Mouse (Mus musculus) kidney, adult 11 months (tissue): Measurements from ENCODE around the gene Il23a.
"Not testable (repeated sequence)": the region's sequence is repeated elsewhere in the genome, so short reads cannot be mapped to it uniquely, and the experiment has no call there.

Source experiments
- DNase-seq: peaks from one replicate; pipeline ENCODE4 v3.0.0; 2022

Gene Il23a

GRCm38 (mm10) chr10:128303126-128304021, 4.8 kb upstream of the Il23a start, which contains the start of gene Pan2:
Gene Pan2, plus strand, starts transcription at chr10:128303335.
- DNase-seq = peak; percentile 100

DNA sequence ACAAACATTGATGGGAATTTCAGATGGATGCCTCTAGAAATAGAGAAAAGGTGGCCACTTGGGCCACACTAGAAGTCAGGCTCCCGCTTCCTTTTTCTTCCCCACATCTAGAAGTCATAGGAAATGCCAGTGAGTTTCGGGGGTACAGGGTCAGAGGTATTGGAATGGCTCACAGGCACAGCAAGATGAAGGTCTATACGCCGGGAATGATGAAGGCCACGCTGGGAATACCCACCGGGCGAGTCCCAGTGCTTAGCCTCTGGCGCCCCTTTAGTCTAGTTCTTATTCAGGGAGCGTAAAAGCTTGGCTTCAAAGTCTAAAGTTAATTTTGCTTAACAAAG, 4.2 kb upstream of the Il23a start:
- DNase-seq = no peak

- DNase-seq = no peak
Measured at GRCm38 (mm10) chr10:128302357-128302756, 3.8 kb upstream of the Il23a start.

- DNase-seq = no peak
Measured at GRCm38 (mm10) chr10:128298243-128298642, 309 bp downstream of the Il23a start.

DNA sequence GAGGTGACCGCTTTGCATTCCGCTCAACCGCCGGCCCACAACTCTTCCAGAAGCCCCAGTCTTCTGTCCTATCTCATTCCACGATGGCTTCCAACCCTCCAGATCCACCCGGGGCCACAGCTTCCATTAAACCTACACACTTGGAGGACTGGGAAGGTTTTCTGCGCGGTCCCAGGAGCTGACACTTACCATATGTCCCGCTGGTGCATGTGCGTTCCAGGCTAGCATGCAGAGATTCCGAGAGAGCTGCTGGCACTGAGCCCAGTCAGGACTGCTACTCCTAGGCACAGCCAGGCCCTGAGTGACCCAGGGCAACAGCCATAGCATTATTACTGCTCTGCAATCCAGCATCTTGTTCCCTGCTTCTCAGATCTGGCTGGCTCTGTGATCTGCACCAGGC, 930 bp downstream of the Il23a start:
- DNase-seq = no peak

DNA sequence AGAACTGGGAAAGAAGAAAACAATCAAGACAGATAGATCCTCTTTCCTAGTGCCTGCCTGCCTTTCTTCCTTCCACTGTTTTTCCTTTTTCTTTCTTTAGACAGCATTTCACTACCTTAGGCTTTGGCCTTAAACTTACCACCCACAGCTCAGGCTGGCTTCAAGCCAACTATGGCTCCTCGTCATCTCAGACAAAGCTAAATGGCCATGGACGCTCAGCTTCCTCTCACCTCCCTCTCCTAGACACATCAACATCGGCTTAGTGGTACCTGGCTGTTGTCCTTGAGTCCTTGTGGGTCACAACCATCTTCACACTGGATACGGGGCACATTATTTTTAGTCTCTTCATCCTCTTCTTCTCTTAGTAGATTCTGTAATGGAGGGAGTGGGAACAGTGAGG, 1.3 kb downstream of the Il23a start:
- no peak for DNase-seq

DNA sequence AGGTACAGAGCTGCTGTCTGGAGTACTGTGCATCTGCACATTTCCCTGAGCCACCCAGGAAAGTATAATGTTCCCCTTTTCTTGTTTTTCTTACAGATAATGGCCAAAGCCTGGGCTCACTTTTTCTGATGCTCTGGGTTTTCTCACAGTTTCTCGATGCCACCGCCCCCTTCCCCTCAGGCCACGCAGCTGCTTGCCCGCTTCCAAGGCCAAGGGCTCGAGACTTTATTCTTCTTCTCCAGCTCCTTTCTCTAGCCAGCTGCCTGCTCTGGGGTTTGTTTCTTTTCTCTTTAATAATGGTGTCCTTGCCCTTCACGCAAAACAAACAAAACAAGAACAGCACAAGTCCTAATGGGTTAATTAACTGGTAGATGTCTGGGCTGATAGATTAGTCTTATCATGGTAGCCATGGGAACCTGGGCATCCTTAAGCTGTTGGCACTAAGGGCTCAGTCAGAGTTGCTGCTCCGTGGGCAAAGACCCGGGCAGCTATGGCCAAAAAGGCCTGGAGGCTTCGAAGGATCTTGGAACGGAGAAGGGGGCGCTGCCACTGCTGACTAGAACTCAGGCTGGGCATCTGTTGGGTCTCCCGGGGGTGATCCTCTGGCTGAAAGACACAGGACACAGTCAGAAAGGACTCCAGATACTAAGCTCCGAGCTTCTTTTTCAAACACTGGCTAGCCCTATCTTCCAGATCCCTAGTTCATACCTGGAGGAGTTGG, 2.0 kb downstream of the Il23a start:
- DNase-seq = no peak

- DNase-seq = not testable (repeated sequence)
Measured at GRCm38 (mm10) chr10:128290594-128290993, 8.0 kb downstream of the Il23a start.

DNA sequence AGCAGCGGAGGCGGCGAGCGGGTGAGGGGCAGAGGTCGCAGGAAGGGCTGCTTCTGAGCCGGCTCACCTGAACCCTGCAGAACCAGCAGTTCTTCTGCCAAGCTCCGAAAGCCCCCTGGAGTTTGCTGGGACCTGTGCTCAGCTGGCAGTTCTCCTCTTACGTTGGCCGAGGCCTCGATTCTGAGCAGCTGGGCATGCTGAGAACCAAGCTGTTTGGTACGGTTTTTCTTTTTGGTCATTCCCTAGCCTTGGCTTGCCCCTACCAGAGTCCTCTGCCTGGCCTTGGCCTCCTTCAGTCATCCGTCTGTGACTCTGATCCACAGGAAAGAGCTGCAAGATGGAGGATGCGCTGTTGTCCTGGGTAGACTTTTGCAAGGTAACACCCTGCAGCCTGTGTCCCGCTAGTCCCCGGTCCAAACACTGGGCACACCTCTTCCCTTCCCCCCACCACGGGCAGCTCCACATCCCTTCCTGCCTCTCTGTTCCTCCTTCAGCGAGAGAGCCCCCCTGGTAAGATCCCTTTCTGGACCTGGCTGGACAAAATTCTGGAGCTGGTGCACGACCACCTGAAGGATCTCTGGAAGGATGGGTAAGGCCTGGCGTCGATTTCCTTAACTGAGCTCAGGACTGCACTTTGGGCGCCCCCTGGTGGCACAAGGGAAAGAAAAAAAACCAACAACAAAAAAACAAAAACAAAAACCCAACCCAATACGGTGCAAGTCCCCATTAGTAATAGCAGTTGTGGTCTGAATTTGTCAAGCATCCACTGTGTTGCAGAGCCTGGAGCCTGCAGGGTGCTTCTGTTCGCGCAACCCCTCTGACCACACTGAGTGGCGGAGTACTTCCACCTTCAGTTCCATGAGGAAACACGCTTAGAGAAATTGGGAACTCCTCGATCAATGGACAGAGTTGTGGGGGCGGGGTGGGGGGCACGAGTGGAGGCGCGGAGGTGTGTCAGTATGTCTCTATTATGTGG, 14.7 kb downstream of the Il23a start:
- DNase-seq = peak; percentile 45

DNA sequence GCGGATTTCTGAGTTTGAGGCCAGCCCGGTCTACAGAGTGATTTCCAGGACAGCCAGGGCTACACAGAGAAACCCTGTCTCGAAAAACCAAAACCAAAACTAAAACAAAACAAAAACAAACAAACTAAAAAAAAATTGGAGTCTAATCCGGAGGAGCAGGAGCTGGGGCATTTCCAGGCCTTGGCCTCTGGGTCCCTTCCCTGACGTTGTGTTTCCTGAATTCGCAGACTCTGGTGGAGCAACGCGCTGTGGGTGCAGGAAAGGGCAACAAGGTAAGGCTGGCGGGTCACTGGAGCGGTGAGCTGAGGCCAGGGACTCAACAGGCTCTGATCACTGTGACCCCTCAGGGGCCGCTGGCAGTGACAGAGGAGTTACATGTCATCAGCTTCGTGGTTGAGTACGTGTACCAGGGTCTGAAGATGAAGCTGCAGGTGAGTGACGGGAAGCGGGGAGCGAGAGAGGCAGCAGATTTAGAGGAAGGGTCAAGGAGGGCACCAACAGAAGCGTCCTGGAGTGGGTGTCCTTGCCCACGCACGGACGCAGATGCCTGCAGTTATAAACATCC, 15.6 kb downstream of the Il23a start:
- peak; percentile 23 for DNase-seq

- no peak for DNase-seq
Measured at GRCm38 (mm10) chr10:128281682-128282081, 16.9 kb downstream of the Il23a start.

DNA sequence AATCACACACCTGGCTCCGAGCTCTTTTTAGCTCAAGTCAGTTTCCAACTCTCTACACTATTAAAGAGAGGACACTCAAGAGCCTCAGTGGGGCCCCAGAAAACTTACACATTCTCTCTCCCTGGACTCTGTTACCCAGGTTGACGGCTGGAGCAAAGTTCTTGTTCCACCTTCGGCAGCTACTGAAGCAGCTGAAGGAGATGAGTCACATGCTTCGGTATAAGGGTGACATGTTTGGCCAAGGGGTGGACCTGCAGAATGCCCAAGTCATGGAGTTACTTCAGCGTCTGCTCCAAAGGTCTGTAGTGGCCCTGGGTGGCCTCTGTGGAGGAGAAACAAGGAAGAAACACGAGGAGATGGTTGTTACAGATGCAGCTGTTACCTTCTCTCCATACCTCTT, 17.6 kb downstream of the Il23a start:
- peak; percentile 61 for DNase-seq

- DNase-seq = no peak
Measured at GRCm38 (mm10) chr10:128278158-128278557, 20.4 kb downstream of the Il23a start.

DNA sequence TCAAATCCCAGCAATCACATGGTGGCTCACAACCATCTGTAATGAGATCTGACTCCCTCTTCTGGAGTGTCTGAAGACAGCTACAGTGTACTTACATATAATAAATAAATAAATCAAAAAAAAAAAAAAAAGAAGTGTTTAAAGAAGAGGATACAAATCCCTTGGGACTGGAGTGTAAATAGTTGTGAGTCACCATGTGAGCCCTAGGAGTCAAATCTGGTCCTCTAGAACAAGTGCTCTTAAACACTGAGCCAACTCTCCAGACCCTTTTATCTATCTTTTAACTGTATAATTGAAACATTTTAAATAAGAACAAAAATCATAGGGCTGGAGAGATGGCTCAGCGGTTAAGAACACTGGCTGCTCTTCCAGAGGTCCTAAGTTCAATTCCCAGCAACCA, 23.2 kb downstream of the Il23a start:
- not testable (repeated sequence) for DNase-seq

DNA sequence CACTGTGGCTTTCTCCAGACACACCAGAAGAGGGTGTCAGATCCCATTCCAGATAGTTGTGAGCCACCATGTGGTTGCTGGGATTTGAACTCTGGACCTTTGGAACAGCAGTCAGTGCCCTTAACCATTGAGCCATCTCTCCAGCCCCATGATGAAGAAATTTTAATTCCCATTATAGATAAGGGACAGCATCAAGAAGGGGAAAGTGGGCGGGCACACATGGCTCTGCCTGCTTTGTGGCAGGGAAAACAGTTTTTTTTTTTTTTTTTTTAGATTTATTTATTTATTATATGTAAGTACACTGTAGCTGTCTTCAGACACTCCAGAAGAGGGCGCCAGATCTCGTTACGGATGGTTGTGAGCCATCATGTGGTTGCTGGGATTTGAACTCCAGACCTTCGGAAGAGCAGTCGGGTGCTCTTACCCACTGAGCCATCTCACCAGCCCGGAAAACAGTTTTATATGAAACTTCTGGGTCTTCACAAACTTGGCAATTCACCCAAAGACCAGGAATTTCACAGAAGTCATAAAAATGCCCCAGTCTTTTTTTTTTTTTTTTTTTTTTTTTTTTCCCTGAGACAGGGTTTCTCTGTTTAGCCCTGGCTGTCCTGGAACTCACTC, 25.6 kb downstream of the Il23a start:
- not testable (repeated sequence) for DNase-seq

DNA sequence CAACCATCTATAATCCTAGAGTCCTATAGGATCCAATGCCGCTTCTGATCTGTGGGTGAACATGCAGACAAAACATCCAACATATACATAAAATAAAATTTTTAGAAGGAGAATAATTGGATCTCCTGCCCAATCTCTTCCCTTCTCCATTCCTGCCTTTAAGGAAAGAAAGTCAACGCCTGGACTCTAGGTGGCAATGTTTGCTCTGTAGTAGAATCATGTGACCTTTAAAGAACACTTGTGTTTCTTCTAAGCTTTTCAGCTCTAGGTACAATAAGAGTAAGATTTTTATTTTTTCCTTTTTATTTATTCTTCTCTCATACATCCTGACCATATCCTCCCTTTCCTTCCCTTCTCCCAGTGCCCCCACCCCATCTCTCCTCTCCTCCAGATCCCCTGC, 26.7 kb downstream of the Il23a start:
- DNase-seq = no peak

DNA sequence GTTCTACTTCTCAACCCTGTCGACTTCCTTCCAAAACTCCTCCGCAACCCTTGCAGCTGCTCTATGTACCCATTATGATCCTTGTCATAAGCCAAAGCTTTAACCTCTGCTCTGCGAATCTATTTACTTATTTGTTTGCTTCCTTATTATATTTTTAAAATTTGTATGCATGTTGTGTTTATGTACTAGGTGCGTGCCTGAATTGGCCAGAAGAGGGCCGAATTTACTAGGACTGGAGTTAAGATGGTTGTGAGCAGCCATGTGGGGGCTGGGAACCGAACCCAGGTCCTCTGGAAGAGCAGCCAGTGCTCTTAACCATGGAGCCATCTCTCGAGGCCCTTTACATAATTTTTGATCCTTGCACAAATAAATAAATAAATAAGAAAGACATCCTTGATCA, 27.7 kb downstream of the Il23a start:
- DNase-seq = no peak

GRCm38 (mm10) chr10:128270287-128270841, 28.2 kb downstream of the Il23a start, which contains the start of gene Stat2:
Gene Stat2, plus strand, starts transcription at chr10:128270559.
- DNase-seq = peak; percentile 99

DNA sequence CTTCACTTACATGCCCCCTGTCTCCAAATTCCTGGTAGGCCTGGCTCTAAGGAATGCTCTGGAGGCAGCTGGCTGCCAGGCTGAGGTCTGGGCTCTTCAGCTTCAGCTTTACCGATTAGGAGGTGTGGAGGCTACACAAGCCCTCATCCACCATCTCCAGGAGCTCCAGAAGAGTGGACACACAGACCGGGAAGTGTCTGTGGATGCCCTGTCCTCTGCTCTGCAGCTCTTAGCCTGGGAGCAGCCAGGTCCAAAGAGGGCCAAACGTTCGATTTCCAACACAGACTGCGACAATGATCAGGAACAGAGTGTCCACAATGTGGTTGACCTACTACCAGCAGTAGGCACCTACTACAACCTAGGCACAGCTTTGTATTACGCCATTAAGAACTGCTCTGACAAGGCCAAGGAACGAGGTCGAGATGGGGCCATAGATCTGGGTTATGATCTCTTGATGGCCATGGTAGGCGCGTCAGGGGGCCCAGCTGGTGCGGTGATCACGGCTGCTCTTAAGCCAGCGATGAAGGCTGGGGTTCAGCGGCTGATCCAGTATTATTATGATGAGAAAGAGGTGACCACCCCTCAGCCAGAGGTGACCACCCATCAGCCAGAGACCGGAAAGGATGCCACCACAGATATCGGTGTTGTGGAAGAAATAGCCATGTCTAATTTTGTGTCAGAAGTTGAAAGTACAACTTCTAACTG, 29.2 kb downstream of the Il23a start:
- no peak for DNase-seq

GRCm38 (mm10) chr10:128268371-128268770, 30.2 kb downstream of the Il23a start, which contains the start of gene Apof:
Gene Apof, plus strand, starts transcription at chr10:128268671.
- no peak for DNase-seq
